Mouse (Mus musculus) forelimb bud, embryonic 11.5 days (tissue): ENCODE measurements around the gene Gm21244.
"Not testable (repeated sequence)": the region's sequence is repeated elsewhere in the genome, so short reads cannot be mapped to it uniquely, and the experiment has no call there.

Experiments used
- DNase-seq: peaks from one replicate; pipeline ENCODE4 v3.0.0-alpha.2; 2012; ENCODE audit warnings: low read depth, low spot score

The Gm21244 gene

GRCm38 (mm10) chrY:7169193-7169592, at the start of gene Gm21244:
Gm21244 (minus strand) TSS chrY:7169293.
- DNase-seq: not testable (repeated sequence)
